ENCODE assay signal across 9 mouse cellular contexts in genomic region chr11:118427266-118427779, GRCm38 (mm10). TPM values are rescaled to one million over a fixed set of nuclear protein-coding genes. Genes with fewer than 3 reads are reported as not detected.
A peak's percentile ranks its signal among the peaks of the same experiment; 100 is the strongest.
DNase-seq lines count a peak whose midpoint lies in the region; ATAC-seq and TF ChIP-seq lines count a peak whose summit lies in the region.
"Had no signal": no experiment of that assay in that cellular context is flagged by ENCODE, and none has a peak within 500 bp of the region (broad histone marks: within the 10 kb centered on the region; RNA-seq: fewer than 3 reads in every experiment).

No protein-coding gene starts in this region.

- no peaks in the 10 kb centered on the region for H3K36me3 ChIP-seq in heart, embryonic 11.5 days (ENCODE audit: control insufficient read depth, insufficient read depth, low read length)
- no peaks in the 10 kb centered on the region for H3K36me3 ChIP-seq in midbrain, postnatal 0 days (ENCODE audit: insufficient read depth, low read length)
- H3K36me3 ChIP-seq in midbrain, embryonic 11.5 days (ENCODE audit: control insufficient read depth, insufficient read depth, low read length) = no peaks in the 10 kb centered on the region
- no peaks in the 10 kb centered on the region for H3K36me3 ChIP-seq in intestine, postnatal 0 days (ENCODE audit: control insufficient read depth, insufficient read depth)

- H3K9ac ChIP-seq in heart, embryonic 11.5 days (ENCODE audit: low read depth, low read length) = no peak overlapping the region
- H3K9ac ChIP-seq in midbrain, postnatal 0 days (replicated peaks; ENCODE audit: low read length, poor library complexity, severe bottlenecking) = no peak overlapping the region
- no peak overlapping the region for H3K9ac ChIP-seq in midbrain, embryonic 11.5 days (ENCODE audit: low read length)
- no peak overlapping the region for H3K9ac ChIP-seq in intestine, postnatal 0 days (ENCODE audit: low read depth, low read length)

- DNase-seq in heart, adult 18-20 months = no peak
- DNase-seq in midbrain, postnatal 0 days (ENCODE audit: low spot score) = no peak
- DNase-seq in midbrain, embryonic 11.5 days (ENCODE audit: low spot score, missing footprints) = no peak
- no peak for DNase-seq in testis, postnatal 14 days (ENCODE audit: low spot score)
- no peak for DNase-seq in spleen, postnatal 36 days (ENCODE audit: low spot score in 2 of 2)
- DNase-seq in kidney, postnatal 10 days = no peak

- peaks cover 4% of the 10 kb centered on the region; the same call in 1 of the 2 replicates for H3K27me3 ChIP-seq in heart, embryonic 11.5 days (ENCODE audit: control insufficient read depth, insufficient read depth, low read length)
- no peaks in the 10 kb centered on the region for H3K27me3 ChIP-seq in midbrain, postnatal 0 days (ENCODE audit: insufficient read depth, low read length)
- no peaks in the 10 kb centered on the region for H3K27me3 ChIP-seq in midbrain, embryonic 11.5 days (ENCODE audit: control insufficient read depth, insufficient read depth, low read length)
- H3K27me3 ChIP-seq in intestine, postnatal 0 days (replicated peaks; ENCODE audit: control insufficient read depth, insufficient read depth, low read length) = 0 out of 2 replicates have a peak, but pooled peaks cover 9% of the 10 kb centered on the region

- no peak overlapping the region for H3K27ac ChIP-seq in heart, embryonic 11.5 days (ENCODE audit: low read depth, low read length)
- 0 out of 2 replicates have a peak overlapping the region, but pooled peaks have one; percentile 18 for H3K27ac ChIP-seq in midbrain, postnatal 0 days (ENCODE audit: low read depth, low read length)
- H3K27ac ChIP-seq in midbrain, embryonic 11.5 days (ENCODE audit: low read depth, low read length) = no peak overlapping the region
- 0 out of 2 replicates have a peak overlapping the region, but pooled peaks have one; percentile 60 for H3K27ac ChIP-seq in intestine, postnatal 0 days (ENCODE audit: low read depth, low read length)

- peaks cover 27% of the 10 kb centered on the region for H3K4me1 ChIP-seq in heart, embryonic 11.5 days (ENCODE audit: control insufficient read depth, insufficient read depth, low read length)
- peaks cover 10% of the 10 kb centered on the region for H3K4me1 ChIP-seq in midbrain, postnatal 0 days (ENCODE audit: insufficient read depth, low read length)
- H3K4me1 ChIP-seq in midbrain, embryonic 11.5 days (ENCODE audit: control insufficient read depth, insufficient read depth, low read length) = peaks cover 14% of the 10 kb centered on the region
- H3K4me1 ChIP-seq in intestine, postnatal 0 days (replicated peaks; ENCODE audit: control insufficient read depth, insufficient read depth, low read length) = no peaks in the 10 kb centered on the region

- no peak for ATAC-seq in heart, embryonic 11.5 days (replicated peaks; ENCODE audit: insufficient number of reproducible peaks, low FRiP score, low TSS enrichment)
- ATAC-seq in midbrain, postnatal 0 days (ENCODE audit: low FRiP score) = no peak
- ATAC-seq in midbrain, embryonic 11.5 days (ENCODE audit: low FRiP score) = no peak
- ATAC-seq in intestine, postnatal 0 days = no peak
- ATAC-seq: CD4-positive, CD25-positive, alpha-beta regulatory T cell, adult 4 months had no signal

- TF ChIP-seq CTCF in midbrain, postnatal 0 days (IDR thresholded peaks at IDR 0.05) = no peak
- TF ChIP-seq CTCF in intestine, postnatal 0 days (IDR thresholded peaks at IDR 0.05; ENCODE audit: low read depth) = no peak

- H3K9me3 ChIP-seq in heart, embryonic 11.5 days (replicated peaks; ENCODE audit: control insufficient read depth, low read length) = no peaks in the 10 kb centered on the region
- no peaks in the 10 kb centered on the region for H3K9me3 ChIP-seq in midbrain, postnatal 0 days (ENCODE audit: low read length)
- H3K9me3 ChIP-seq in midbrain, embryonic 11.5 days (ENCODE audit: control insufficient read depth, low read length) = no peaks in the 10 kb centered on the region
- H3K9me3 ChIP-seq in intestine, postnatal 0 days (ENCODE audit: control insufficient read depth) = no peaks in the 10 kb centered on the region

- H3K4me2 ChIP-seq in heart, embryonic 11.5 days = peak overlapping the region; percentile 60
- H3K4me2 ChIP-seq in midbrain, postnatal 0 days (ENCODE audit: low read depth, low read length, poor library complexity, severe bottlenecking) = peak overlapping the region; percentile 42
- H3K4me2 ChIP-seq in midbrain, embryonic 11.5 days = no peak overlapping the region
- H3K4me2 ChIP-seq in intestine, postnatal 0 days (replicated peaks; ENCODE audit: low read depth) = peak overlapping the region; percentile 52; the same call in 1 of the 2 replicates

- WGBS in heart, embryonic 11.5 days (ENCODE audit: insufficient replicate concordance) = 37% methylated on average over 3 of the region's 3 CpGs
- 68% methylated on average over 3 of the region's 3 CpGs for WGBS in midbrain, postnatal 0 days
- 46% methylated on average over 3 of the region's 3 CpGs for WGBS in midbrain, embryonic 11.5 days
- WGBS in intestine, postnatal 0 days = 45% methylated on average over 3 of the region's 3 CpGs

- H3K4me3 ChIP-seq in heart, embryonic 11.5 days (ENCODE audit: low read depth, low read length) = no peak overlapping the region
- H3K4me3 ChIP-seq in midbrain, postnatal 0 days (ENCODE audit: low read depth, low read length) = no peak overlapping the region; the same call in 1 of the 2 replicates
- H3K4me3 ChIP-seq in midbrain, embryonic 11.5 days (ENCODE audit: low read depth, low read length) = no peak overlapping the region
- H3K4me3 ChIP-seq in intestine, postnatal 0 days (ENCODE audit: low read depth, low read length) = no peak overlapping the region

RNA-seq across cellular contexts. Expression of gene C1qtnf1, which starts 0.7 kb away (rescaled TPM):
- 2.7 and 4.2 TPM in 2 replicates for polyA plus RNA-seq in heart, embryonic 11.5 days (2014; fragmentation: Nextera tagmentation; extraction: Ambion mirVana)
- 10 to 100 TPM; 13.4 to 16.4 TPM for total RNA-seq in heart, adult 18-20 months (2021)
- total RNA-seq in midbrain, postnatal 0 days (2014; rRNA removed) = 7.8 and 8.7 TPM in 2 replicates
- polyA plus RNA-seq in midbrain, postnatal 0 days (2015; fragmentation: Nextera tagmentation; extraction: Ambion mirVana) = 5.2 and 5.5 TPM in 2 replicates
- polyA plus RNA-seq in midbrain, embryonic 11.5 days (2014; fragmentation: Nextera tagmentation; extraction: Ambion mirVana) = 1.7 and 2.6 TPM in 2 replicates
- polyA plus RNA-seq in intestine, postnatal 0 days (2015; fragmentation: Nextera tagmentation; extraction: Ambion mirVana) = 5.2 and 6.1 TPM in 2 replicates
- polyA plus RNA-seq: CD4-positive, CD25-positive, alpha-beta regulatory T cell, adult 4 months had no signal

RNA-seq across cellular contexts. Expression of gene Cant1, which starts 8.4 kb away (rescaled TPM):
- 16.0 and 17.1 TPM in 2 replicates for polyA plus RNA-seq in heart, embryonic 11.5 days (2014; fragmentation: Nextera tagmentation; extraction: Ambion mirVana)
- total RNA-seq in heart, adult 18-20 months (2021) = 10 to 100 TPM; 17.5 to 18.6 TPM
- 51.5 and 55.3 TPM in 2 replicates for total RNA-seq in midbrain, postnatal 0 days (2014; rRNA removed)
- polyA plus RNA-seq in midbrain, postnatal 0 days (2015; fragmentation: Nextera tagmentation; extraction: Ambion mirVana) = 30.0 and 32.2 TPM in 2 replicates
- polyA plus RNA-seq in midbrain, embryonic 11.5 days (2014; fragmentation: Nextera tagmentation; extraction: Ambion mirVana) = 19.4 and 21.7 TPM in 2 replicates
- 35.0 and 36.1 TPM in 2 replicates for polyA plus RNA-seq in intestine, postnatal 0 days (2015; fragmentation: Nextera tagmentation; extraction: Ambion mirVana)

RNA-seq across cellular contexts. Expression of gene Lgals3bp, which starts 25.4 kb away (rescaled TPM):
- polyA plus RNA-seq in heart, embryonic 11.5 days (2014; fragmentation: Nextera tagmentation; extraction: Ambion mirVana) = 3.1 and 3.8 TPM in 2 replicates
- total RNA-seq in heart, adult 18-20 months (2021) = 10 to 100 TPM; 19.6 to 34.9 TPM
- total RNA-seq in midbrain, postnatal 0 days (2014; rRNA removed) = 17.4 and 19.0 TPM in 2 replicates
- polyA plus RNA-seq in midbrain, postnatal 0 days (2015; fragmentation: Nextera tagmentation; extraction: Ambion mirVana) = 14.2 and 14.9 TPM in 2 replicates
- 1.7 and 1.8 TPM in 2 replicates for polyA plus RNA-seq in midbrain, embryonic 11.5 days (2014; fragmentation: Nextera tagmentation; extraction: Ambion mirVana)
- 348 and 382 TPM in 2 replicates for polyA plus RNA-seq in intestine, postnatal 0 days (2015; fragmentation: Nextera tagmentation; extraction: Ambion mirVana)

RNA-seq across cellular contexts. Expression of gene Engase, which starts 49.3 kb away (rescaled TPM):
- polyA plus RNA-seq in heart, embryonic 11.5 days (2014; fragmentation: Nextera tagmentation; extraction: Ambion mirVana) = 3.9 and 4.3 TPM in 2 replicates
- 1 to 10 TPM; 4.2 to 5.1 TPM for total RNA-seq in heart, adult 18-20 months (2021)
- total RNA-seq in midbrain, postnatal 0 days (2014; rRNA removed) = 8.7 and 13.6 TPM in 2 replicates
- polyA plus RNA-seq in midbrain, postnatal 0 days (2015; fragmentation: Nextera tagmentation; extraction: Ambion mirVana) = 5.1 and 5.3 TPM in 2 replicates
- 4.4 and 6.4 TPM in 2 replicates for polyA plus RNA-seq in midbrain, embryonic 11.5 days (2014; fragmentation: Nextera tagmentation; extraction: Ambion mirVana)
- 11.3 and 11.7 TPM in 2 replicates for polyA plus RNA-seq in intestine, postnatal 0 days (2015; fragmentation: Nextera tagmentation; extraction: Ambion mirVana)

Comparison
In these comparisons a context has a peak if more than half of its experiments do, and no peak if none do; other contexts are left out.
1. H3K27ac ChIP-seq: peak in midbrain, postnatal 0 days (single experiment) and intestine, postnatal 0 days (single experiment); none in heart, embryonic 11.5 days (single experiment) and midbrain, embryonic 11.5 days (single experiment).
2. RNA of gene Lgals3bp, which starts 25.4 kb away (polyA plus RNA-seq): 348 to 382 TPM in intestine, postnatal 0 days; 14.2 to 14.9 TPM in midbrain, postnatal 0 days, 3.1 to 3.8 TPM in heart, embryonic 11.5 days and 1.7 to 1.8 TPM in midbrain, embryonic 11.5 days; every median in the first group is over 10 times any median in the second.